ENCODE assay signal across 26 mouse cellular contexts in the genomic region with DNA sequence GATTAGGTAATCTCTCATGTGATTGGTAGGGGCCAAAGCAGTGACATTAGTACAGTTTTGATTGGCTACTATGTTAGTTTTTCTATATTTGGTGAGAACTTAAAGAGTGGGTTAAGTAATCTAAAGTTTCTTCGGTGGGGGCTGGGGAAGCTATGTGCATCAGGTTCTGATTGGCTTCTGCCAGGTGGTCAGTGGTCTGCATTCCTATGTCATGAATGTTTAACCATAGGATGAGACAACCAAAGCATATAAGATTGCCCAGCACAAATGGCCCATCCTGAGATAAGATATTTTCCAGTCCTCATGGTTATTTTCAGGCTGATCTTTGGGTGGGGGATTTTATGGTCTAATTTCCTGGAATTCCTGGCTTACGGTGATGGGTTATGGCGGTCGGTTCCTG.
DNase-seq lines count a peak whose midpoint lies in the region; ATAC-seq and TF ChIP-seq lines count a peak whose summit lies in the region.
"Had no signal": no experiment of that assay in that cellular context is flagged by ENCODE, and none has a peak within 500 bp of the region (broad histone marks: within the 10 kb centered on the region; RNA-seq: fewer than 3 reads in every experiment).

No protein-coding gene starts in this region.

- no peak overlapping the region for H3K4me2 ChIP-seq in intestine, embryonic 15.5 days (replicated peaks)
- no peak overlapping the region for H3K4me2 ChIP-seq in intestine, embryonic 16.5 days (ENCODE audit: low read depth, low read length)
- H3K4me2 ChIP-seq: embryonic facial prominence, embryonic 12.5 days; forebrain, embryonic 12.5 days had no signal

- ATAC-seq in intestine, embryonic 15.5 days: peak; percentile 41
- no peak; the same call in 1 of the 2 replicates for ATAC-seq in intestine, embryonic 16.5 days
- ATAC-seq: activated CD4-positive, CD25-positive, alpha-beta regulatory T cell, adult 4 months; forebrain, embryonic 14.5 days; forebrain, embryonic 16.5 days; Patski had no signal

- no peaks in the 10 kb centered on the region for H3K9me3 ChIP-seq in intestine, embryonic 15.5 days
- H3K9me3 ChIP-seq in intestine, embryonic 16.5 days (ENCODE audit: control insufficient read depth, low read length): no peaks in the 10 kb centered on the region
- H3K9me3 ChIP-seq: embryonic facial prominence, embryonic 10.5 days; embryonic facial prominence, embryonic 12.5 days; forebrain, embryonic 10.5 days; forebrain, embryonic 12.5 days had no signal

- TF ChIP-seq CTCF in C2C12 (IDR thresholded peaks at IDR 0.05; ENCODE audit: control insufficient read depth, insufficient read depth, insufficient read length): no peak
- no peak for TF ChIP-seq CTCF in embryonic fibroblast, embryonic 13.5 days (IDR thresholded peaks at IDR 0.05; ENCODE audit: borderline replicate concordance, insufficient read depth, low read length)
- no peak for TF ChIP-seq CTCF in lung, adult 2 months (IDR thresholded peaks at IDR 0.05; ENCODE audit: insufficient read depth, low read length)
- no peak for TF ChIP-seq CTCF in kidney, adult 2 months (conservative IDR thresholded peaks at IDR 0.05; ENCODE audit: insufficient read depth, insufficient read length, low read depth, low read length)

- H3K79me3 ChIP-seq in C2C12 (ENCODE audit: low read depth): no peaks in the 10 kb centered on the region

- H3K36me3 ChIP-seq in intestine, embryonic 15.5 days: no peaks in the 10 kb centered on the region
- no peaks in the 10 kb centered on the region for H3K36me3 ChIP-seq in intestine, embryonic 16.5 days (ENCODE audit: control insufficient read depth, insufficient read depth, low read length)
- H3K36me3 ChIP-seq in C2C12 (ENCODE audit: control insufficient read depth, insufficient read depth): peaks cover 8% of the 10 kb centered on the region
- no peaks in the 10 kb centered on the region for H3K36me3 ChIP-seq in kidney, adult 2 months (ENCODE audit: control insufficient read depth, insufficient read depth, low read length)
- H3K36me3 ChIP-seq: embryonic facial prominence, embryonic 10.5 days; embryonic facial prominence, embryonic 12.5 days; forebrain, embryonic 10.5 days; forebrain, embryonic 12.5 days had no signal

- no peak overlapping the region for H3K9ac ChIP-seq in intestine, embryonic 15.5 days
- no peak overlapping the region for H3K9ac ChIP-seq in intestine, embryonic 16.5 days (ENCODE audit: low read depth, low read length)
- H3K9ac ChIP-seq: embryonic facial prominence, embryonic 12.5 days; forebrain, embryonic 12.5 days had no signal

- no peak overlapping the region for H3K27ac ChIP-seq in intestine, embryonic 15.5 days
- no peak overlapping the region for H3K27ac ChIP-seq in intestine, embryonic 16.5 days (ENCODE audit: low read length)
- peak overlapping the region; percentile 76 for H3K27ac ChIP-seq in embryonic fibroblast, embryonic 13.5 days (ENCODE audit: insufficient read depth, low read length)
- no peak overlapping the region for H3K27ac ChIP-seq in kidney, adult 2 months (ENCODE audit: insufficient read depth, low read depth, low read length)
- H3K27ac ChIP-seq: embryonic facial prominence, embryonic 10.5 days; embryonic facial prominence, embryonic 12.5 days; forebrain, embryonic 10.5 days; forebrain, embryonic 12.5 days had no signal

- no peaks in the 10 kb centered on the region for H3K27me3 ChIP-seq in intestine, embryonic 15.5 days (replicated peaks)
- H3K27me3 ChIP-seq in intestine, embryonic 16.5 days (replicated peaks; ENCODE audit: control insufficient read depth, insufficient read depth, low read length): no peaks in the 10 kb centered on the region
- no peaks in the 10 kb centered on the region for H3K27me3 ChIP-seq in C2C12 (ENCODE audit: control insufficient read depth, insufficient read depth, insufficient read length)
- H3K27me3 ChIP-seq in kidney, adult 2 months (replicated peaks; ENCODE audit: control insufficient read depth, insufficient read depth, low read length): no peaks in the 10 kb centered on the region
- H3K27me3 ChIP-seq: embryonic facial prominence, embryonic 12.5 days; forebrain, embryonic 12.5 days had no signal

- H3K4me3 ChIP-seq in intestine, embryonic 15.5 days (replicated peaks): no peak overlapping the region
- no peak overlapping the region for H3K4me3 ChIP-seq in intestine, embryonic 16.5 days (ENCODE audit: low read length)
- H3K4me3 ChIP-seq in C2C12 (ENCODE audit: insufficient read depth, poor library complexity, severe bottlenecking): no peak overlapping the region
- no peak overlapping the region for H3K4me3 ChIP-seq in embryonic fibroblast, embryonic 13.5 days (ENCODE audit: insufficient read depth, low read length)
- no peak overlapping the region for H3K4me3 ChIP-seq in lung, adult 2 months (replicated peaks; ENCODE audit: extremely low read depth, low read depth, low read length)
- no peak overlapping the region for H3K4me3 ChIP-seq in kidney, adult 2 months (ENCODE audit: insufficient read depth, low read depth, low read length)
- H3K4me3 ChIP-seq: embryonic facial prominence, embryonic 10.5 days; embryonic facial prominence, embryonic 12.5 days; erythroblast, embryonic 14.5 days; forebrain, embryonic 10.5 days; forebrain, embryonic 12.5 days had no signal

- H3K79me2 ChIP-seq in C2C12 (ENCODE audit: control insufficient read depth, insufficient read depth): no peaks in the 10 kb centered on the region

- DNase-seq in yolk sac, embryonic 10.5 days (ENCODE audit: low spot score): peak; percentile 17
- no peak for DNase-seq in embryo, embryonic 10 days (ENCODE audit: low spot score)
- DNase-seq in lung, adult 2 months: no peak
- no peak for DNase-seq in kidney, adult 2 months
- DNase-seq: adrenal gland, adult 8-10 months; adrenal gland, postnatal 25 days; B cell, adult 2 months; cerebellum, adult 11 months; cerebellum, adult 18-20 months; cerebellum, adult 8-10 months; cerebellum, adult 9-11 months; cerebellum, postnatal 14 days; cerebellum, postnatal 36 days had no signal

- H3K4me1 ChIP-seq in intestine, embryonic 15.5 days (replicated peaks): no peaks in the 10 kb centered on the region
- H3K4me1 ChIP-seq in intestine, embryonic 16.5 days (ENCODE audit: control insufficient read depth, insufficient read depth, low read length): no peaks in the 10 kb centered on the region
- peaks cover 4% of the 10 kb centered on the region; the same call in 1 of the 2 replicates for H3K4me1 ChIP-seq in embryonic fibroblast, embryonic 13.5 days (ENCODE audit: control insufficient read depth, insufficient read depth, low read length)
- no peaks in the 10 kb centered on the region for H3K4me1 ChIP-seq in lung, adult 2 months (ENCODE audit: control insufficient read depth, insufficient read depth, low read length)
- no peaks in the 10 kb centered on the region for H3K4me1 ChIP-seq in kidney, adult 2 months (ENCODE audit: control insufficient read depth, insufficient read depth, low read length)
- H3K4me1 ChIP-seq: embryonic facial prominence, embryonic 10.5 days; embryonic facial prominence, embryonic 12.5 days; forebrain, embryonic 10.5 days; forebrain, embryonic 12.5 days had no signal

- WGBS in intestine, embryonic 15.5 days: 58% methylated on average over 4 of the region's 4 CpGs
- WGBS in intestine, embryonic 16.5 days: 68% methylated on average over 4 of the region's 4 CpGs
- WGBS in lung, adult 2 months: 70% methylated on average over 4 of the region's 4 CpGs
- WGBS in kidney, adult 2 months: 54% methylated on average over 4 of the region's 4 CpGs

- TF ChIP-seq POLR2A in embryonic fibroblast, embryonic 13.5 days (IDR thresholded peaks at IDR 0.05; ENCODE audit: low read depth, low read length): no peak
- no peak for TF ChIP-seq POLR2A in lung, adult 2 months (IDR thresholded peaks at IDR 0.05; ENCODE audit: borderline replicate concordance, extremely low read depth, low read depth, low read length)
- TF ChIP-seq POLR2A in kidney, adult 2 months (IDR thresholded peaks at IDR 0.05; ENCODE audit: low read depth, low read length): no peak

- H3ac ChIP-seq in C2C12 (ENCODE audit: control insufficient read depth, insufficient read length, low read depth): no peak overlapping the region

TF ChIP-seq in C2C12, 6 proteins besides CTCF, POLR2A, EP300 and RAD21:
- TF ChIP-seq FOSL1 (IDR thresholded peaks at IDR 0.05; ENCODE audit: insufficient read depth, low read length, poor library complexity, severe bottlenecking) (no peak), MYOD1 (IDR thresholded peaks at IDR 0.05; ENCODE audit: control insufficient read depth, insufficient read length, low read depth) (peak; percentile 85)
